Mouse (Mus musculus): ENCODE results near the gene Tsg101.

The Tsg101 gene

DNA sequence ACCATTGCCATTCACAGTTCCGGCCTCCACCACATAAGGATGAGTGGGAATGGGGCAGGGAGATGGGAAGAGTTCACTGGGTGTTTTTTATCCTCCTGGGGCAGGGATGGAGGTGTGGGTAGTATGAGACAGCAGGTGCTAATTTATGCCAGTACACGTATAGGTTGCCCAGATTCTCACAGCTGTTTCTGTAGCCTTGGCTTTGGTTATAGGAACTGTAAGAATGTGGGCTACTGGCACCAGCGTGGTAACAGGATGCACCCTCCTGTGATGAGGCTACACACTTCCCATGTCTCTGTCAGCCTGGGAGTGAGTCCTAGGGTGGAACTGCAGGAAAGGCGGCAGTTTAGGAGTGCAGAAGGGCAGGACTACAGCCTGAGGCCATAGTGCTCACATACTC is 42.9 kb downstream of the Tsg101 start:
- DNase-seq (ENCODE audit: extremely low spot score), result no peak

GRCm38 (mm10) chr7:46871988-46872387 is 47.8 kb downstream of the Tsg101 start:
- no peak for DNase-seq (ENCODE audit: extremely low spot score)

DNA sequence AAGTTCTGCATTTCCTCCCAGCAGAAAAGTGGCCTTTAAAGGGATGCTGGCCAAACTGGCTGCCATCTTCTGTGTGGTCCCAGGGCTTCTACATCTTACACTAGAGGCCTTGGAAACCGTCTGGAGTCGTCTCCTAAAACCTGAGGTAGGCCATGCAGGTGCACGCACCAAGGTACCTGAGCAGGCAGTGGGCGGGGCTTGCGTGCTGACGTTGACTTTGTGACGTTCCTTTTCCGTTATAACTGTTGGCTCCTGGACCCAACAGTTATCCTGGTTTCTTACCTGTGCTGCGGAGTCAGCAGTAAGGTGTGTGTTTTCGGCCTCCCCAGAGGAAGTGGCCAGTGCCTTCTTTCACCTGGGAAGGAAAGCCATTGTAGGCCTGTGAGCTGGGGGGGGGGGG is 58.8 kb downstream of the Tsg101 start, which contains the start of gene Ldhc:
Gene Ldhc, plus strand, starts transcription at position 208 of the 400 bp plus-strand sequence.
- DNase-seq (ENCODE audit: extremely low spot score), result no peak

- no peak for DNase-seq (ENCODE audit: extremely low spot score)
Measured at GRCm38 (mm10) chr7:46859031-46859430, 60.7 kb downstream of the Tsg101 start.

GRCm38 (mm10) chr7:46857436-46857835 is 62.3 kb downstream of the Tsg101 start:
- no peak for DNase-seq (ENCODE audit: extremely low spot score)

DNA sequence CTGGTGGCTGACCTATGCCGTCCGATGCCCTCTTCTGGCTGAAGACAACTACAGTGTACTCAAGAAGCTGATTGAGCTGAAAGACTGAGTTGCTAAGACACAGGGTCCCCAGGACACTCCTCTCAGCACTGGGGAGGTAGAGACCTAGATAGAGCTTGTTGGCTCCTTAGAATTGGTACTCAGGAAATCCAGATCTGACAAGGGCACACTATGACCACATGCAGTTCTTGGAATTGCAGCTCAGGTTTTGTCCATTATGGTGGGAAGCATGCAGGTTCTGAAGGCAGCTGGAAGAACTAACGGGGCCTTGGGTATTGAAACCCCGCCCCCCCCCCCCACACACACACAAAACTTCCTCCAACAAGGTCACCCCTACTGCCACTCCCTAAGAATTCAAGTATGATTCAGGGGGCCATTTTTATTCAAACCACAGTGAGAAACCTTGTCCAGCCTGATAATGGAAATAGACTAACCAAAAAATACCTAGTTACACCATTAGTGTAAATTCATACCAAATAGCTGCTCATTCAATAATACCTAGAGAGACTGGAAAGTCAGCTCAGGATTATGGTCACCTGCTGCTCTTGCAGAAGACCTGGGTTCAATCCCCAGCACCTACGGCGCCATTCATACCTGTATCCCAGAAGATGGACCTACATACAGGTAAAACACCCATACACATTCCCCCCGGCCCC is 63.8 kb downstream of the Tsg101 start:
- DNase-seq (ENCODE audit: extremely low spot score), result no peak

- no peak for DNase-seq (ENCODE audit: extremely low spot score)
Measured at GRCm38 (mm10) chr7:46853365-46853764, 66.4 kb downstream of the Tsg101 start.

DNA sequence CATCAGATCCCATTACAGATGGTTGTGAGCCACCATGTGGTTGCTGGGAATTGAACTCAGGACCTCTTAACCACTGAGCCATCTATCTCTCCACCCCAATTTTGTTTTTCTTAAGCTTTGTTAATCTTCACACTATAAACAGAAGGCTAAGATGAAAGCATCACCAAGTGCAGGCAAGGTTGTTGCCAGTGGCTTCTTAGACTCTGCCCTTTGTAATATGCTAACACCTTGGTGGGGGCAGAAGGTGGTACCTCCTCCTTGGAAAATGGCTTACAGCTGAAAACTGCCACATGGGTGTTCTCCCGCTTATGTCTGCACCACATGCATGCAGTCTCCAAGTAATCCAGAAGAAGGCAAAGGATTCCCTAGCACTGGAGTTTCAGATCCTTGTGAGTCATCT is 67.1 kb downstream of the Tsg101 start:
- DNase-seq (ENCODE audit: extremely low spot score), result no peak

DNA sequence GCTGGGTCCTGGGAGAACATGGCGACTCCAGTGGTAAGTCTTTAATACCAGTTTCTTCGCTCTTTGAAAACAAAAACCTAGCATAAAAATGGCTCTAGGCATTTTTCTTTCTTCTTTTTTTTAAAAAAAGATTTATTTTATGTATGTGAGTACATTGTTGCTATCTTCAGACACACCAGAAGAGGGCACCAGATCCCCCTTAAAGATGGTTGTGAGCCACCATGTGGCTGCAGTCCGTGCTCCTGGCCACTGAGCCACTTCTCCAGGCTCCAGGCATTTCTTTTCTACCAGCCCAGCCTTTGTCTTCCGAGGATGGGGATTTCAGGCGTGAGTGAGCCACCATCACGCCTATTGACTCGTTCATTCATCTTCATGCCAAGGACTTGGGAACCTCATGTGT is 68.7 kb downstream of the Tsg101 start:
- no peak for DNase-seq (ENCODE audit: extremely low spot score)

DNA sequence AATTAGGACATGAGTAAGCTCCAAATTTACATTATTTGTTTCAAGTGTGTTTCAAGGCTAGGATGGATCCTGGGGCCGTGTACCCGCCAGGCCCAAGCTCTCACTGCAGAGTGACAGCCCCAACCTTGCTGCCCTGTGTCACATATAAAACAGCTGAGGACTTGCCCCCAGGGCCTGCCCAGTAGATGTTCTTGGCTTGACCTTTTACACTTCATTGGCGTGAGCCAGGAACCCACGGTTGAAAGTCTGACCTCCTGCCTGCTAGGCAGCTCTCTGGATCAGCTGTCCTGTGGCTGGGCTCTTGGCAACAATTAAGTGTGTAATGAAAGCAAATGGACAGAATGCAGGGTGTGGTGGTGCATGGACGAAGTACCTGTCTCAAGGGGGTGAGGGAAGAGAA is 70.5 kb downstream of the Tsg101 start:
- no peak for DNase-seq (ENCODE audit: extremely low spot score)

DNA sequence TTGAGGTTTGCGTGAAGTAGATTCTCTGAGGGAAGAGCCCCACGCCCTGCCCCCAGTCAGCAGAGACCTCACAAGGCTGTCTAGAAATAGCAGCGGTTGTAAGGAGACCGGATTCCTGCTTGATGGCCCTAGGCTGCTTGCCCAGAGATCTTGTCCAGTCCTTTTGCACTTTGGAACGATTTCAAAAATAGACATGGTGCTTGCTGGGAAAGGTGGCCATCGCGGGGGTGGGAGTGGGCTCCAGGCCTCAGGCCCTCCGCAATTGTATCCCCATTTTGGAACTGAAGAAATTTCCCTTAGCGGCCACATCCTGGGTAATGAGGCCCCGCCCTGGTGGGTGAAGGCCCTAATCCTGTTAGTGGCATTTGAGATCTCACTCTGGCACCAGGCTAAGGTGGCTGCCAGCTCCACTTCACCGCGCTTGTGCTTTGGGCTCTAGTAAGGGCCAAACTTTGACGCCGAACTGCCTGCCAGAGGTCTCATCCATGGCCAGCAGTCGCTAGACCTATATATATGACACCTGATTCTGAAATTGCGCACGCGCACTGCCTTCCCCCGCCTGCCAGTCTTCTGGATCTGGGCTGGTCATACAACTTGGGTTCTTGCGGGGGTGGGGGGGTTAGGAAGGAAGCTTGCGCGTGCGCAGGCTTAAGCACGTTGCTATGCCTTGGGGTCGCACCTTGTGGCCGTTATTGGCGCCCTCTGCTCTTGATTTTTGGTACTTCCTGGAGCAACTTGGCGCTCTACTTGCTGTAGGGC is 73.1 kb downstream of the Tsg101 start:
- DNase-seq (ENCODE audit: extremely low spot score), result peak; percentile 73

- no peak for DNase-seq (ENCODE audit: extremely low spot score)
Measured at GRCm38 (mm10) chr7:46845978-46846485, 73.7 kb downstream of the Tsg101 start.

DNA sequence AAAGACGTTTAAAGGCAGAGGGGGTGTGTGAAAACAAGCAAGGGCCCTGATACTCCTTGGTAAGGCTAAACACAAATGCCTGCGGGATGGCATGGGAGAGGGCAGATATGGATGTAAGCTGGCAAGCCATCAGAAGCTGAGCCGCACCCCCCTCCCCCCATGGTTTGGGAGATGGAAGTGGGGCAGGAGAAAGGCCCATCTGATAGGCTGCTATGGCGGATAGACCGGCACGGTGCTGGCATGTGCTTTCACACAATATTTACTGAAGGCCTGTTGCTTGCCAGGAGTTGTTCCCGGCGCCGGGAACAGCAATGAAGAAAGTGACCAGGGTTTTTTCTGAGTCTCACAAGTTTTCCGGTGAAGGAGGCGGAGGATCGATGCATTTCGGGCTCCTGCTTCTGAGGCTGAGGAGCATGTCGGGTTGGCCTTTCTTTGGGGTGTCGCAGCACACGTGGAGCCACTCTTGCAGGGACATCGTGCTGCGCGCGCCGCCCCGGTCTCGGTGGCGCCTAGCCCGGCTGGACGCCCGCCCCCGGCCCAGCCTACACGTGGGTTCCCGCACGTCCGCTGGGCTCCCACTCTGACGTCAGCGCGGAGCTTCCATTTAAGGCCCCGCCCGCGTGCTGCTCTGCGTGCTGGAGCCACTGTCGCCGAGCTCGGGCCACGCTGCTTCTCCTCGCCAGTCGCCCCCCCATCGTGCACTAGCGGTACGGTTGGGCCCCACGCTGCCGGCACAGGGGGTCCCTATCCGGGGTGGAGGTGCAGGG is 74.4 kb downstream of the Tsg101 start:
- DNase-seq (ENCODE audit: extremely low spot score), result peak; percentile 96

GRCm38 (mm10) chr7:46843576-46843975 is 76.2 kb downstream of the Tsg101 start:
- no peak for DNase-seq (ENCODE audit: extremely low spot score)

DNA sequence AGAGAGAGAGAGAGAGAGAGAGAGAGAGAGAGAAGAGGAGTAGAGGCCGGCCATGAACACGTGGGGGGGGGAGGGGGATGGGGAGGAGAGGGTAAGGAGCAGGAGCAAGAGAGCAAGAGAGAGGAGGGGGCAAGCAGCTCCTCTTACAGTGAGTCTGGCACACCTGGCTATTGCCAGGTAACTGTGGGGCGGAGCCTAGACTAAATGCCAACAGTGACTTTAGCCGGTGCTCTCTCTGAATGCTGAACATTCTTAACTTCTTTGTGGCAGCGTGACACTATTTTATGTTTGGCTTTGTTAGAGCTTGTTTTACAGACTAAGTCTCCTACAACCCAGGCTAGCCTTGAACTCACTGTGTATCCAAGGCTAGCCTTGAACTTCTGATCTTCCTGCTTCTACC is 77.5 kb downstream of the Tsg101 start:
- no peak for DNase-seq (ENCODE audit: extremely low spot score)

GRCm38 (mm10) chr7:46840787-46841525 is 78.8 kb downstream of the Tsg101 start, which contains the start of gene Ldha:
Gene Ldha, plus strand, starts transcription at chr7:46841475.
- no peak for DNase-seq (ENCODE audit: extremely low spot score)

DNA sequence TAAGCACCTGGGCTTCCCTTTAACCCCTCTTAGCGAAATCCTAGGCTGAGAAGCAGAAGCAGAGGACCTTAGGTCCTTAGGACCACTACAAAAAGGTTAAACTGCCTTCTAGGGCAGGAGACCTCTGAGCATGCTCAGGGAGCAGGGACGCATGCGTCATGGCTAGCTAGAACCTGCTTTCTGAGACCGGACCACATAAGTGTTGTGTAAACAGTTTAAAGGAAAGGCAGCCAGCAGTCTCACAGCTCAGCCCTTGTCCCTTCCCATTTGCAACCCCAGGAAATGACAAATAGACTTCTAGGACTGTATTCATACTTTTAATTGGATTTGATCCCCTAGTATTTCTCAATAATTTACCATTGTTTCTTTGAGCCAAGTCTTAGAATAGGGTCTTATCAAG is 79.4 kb downstream of the Tsg101 start:
- DNase-seq (ENCODE audit: extremely low spot score), result no peak

DNA sequence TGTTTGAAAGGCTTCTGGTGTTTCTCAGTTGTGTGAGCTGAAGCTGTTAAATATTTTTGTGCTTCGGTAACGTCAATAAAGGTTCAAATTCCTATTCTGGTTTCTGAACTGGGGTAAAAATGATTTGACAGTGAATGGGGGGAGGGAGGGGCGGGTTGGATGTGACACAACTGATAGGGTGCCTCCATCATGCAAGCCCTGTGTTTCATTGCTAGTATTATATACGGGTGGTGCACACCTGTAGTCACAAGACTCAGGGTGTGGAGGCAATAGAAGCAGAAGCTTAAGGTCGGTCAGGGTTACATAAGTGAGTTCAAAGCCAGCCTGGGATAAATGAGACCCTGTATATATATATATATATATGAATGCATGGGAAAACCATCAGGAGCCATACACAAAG is 79.9 kb downstream of the Tsg101 start:
- no peak for DNase-seq (ENCODE audit: extremely low spot score)

DNA sequence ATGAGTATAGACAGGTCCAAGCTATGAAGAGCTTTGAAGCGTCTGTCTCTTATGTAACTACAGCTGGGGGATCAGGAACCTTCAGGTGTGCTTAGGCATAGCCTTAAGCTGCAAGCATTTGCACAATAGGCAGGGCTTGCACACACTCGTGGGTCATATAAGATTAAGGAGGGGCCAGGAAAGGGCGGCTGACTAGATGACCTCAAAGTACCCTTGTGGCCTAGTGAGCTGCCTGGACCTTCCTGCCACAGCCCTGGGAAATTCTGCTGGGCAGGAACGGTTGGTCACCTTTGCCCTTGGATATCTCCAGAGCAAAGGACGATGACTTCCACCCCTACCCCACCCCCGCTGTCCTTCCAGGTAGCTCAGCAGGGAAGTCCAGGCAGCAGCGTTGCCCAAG is 80.3 kb downstream of the Tsg101 start:
- DNase-seq (ENCODE audit: extremely low spot score), result no peak
